Mouse (Mus musculus) neural tube, embryonic 11.5 days (tissue): ENCODE measurements at regions not wholly inside any gene's neighbourhood (a gene's known extent, or its start where the extent isn't known, plus 50 kb on each side); places are given as distances from the start of the nearest gene placed in this dataset.

ENCODE experiments used
- ATAC-seq: fragments of 200-750 bp; cut with Nextera tagmentation; 2 replicates; pipeline ENCODE4 v1.8.0; 2017; ENCODE audit warnings: moderate number of reproducible peaks, mild to moderate bottlenecking, moderate TSS enrichment, moderate library complexity; ENCODE audit not compliant: insufficient read depth, low FRiP score, low TSS enrichment
- DNase-seq: peaks from one replicate; pipeline ENCODE4 v3.0.0-alpha.2; 2015; ENCODE audit warnings: low spot score
- H3K27ac ChIP-seq: fragments of 300-500 bp; sonication (generic); 2 replicates; pipeline ENCODE4 v1.5.1; 2014; ENCODE audit warnings: low read depth, mild to moderate bottlenecking, low read length
- H3K27me3 ChIP-seq: fragments of 300-500 bp; sonication (generic); 2 replicates; pipeline ENCODE4 v1.6.1; 2014; ENCODE audit warnings: mild to moderate bottlenecking, low read length, mixed read lengths; ENCODE audit not compliant: control insufficient read depth, insufficient read depth
- H3K36me3 ChIP-seq: fragments of 300-500 bp; sonication (generic); 2 replicates; pipeline ENCODE4 v1.6.1; 2014; ENCODE audit warnings: mild to moderate bottlenecking, low read length, moderate library complexity, mixed read lengths; ENCODE audit not compliant: control insufficient read depth, insufficient read depth
- H3K4me1 ChIP-seq: fragments of 300-500 bp; sonication (generic); 2 replicates; pipeline ENCODE4 v1.6.1; 2014; ENCODE audit warnings: low read length, mixed read lengths; ENCODE audit not compliant: control insufficient read depth, insufficient read depth
- H3K4me2 ChIP-seq: fragments of 300-500 bp; sonication (generic); 2 replicates; pipeline ENCODE4 v1.6.1; 2014; ENCODE audit warnings: low read depth, mild to moderate bottlenecking, moderate library complexity
- H3K4me3 ChIP-seq: fragments of 300-500 bp; sonication (generic); 2 replicates; pipeline ENCODE4 v1.5.1; 2014; ENCODE audit warnings: low read depth, low read length
- H3K9ac ChIP-seq: fragments of 300-500 bp; sonication (generic); 2 replicates; pipeline ENCODE4 v1.6.1; 2014; ENCODE audit warnings: mild to moderate bottlenecking, low read length
- H3K9me3 ChIP-seq: fragments of 300-500 bp; sonication (generic); 2 replicates; pipeline ENCODE4 v1.6.1; 2016; ENCODE audit warnings: low read length; ENCODE audit not compliant: control insufficient read depth
- WGBS: fragments of 180-500 bp; shearing (Covaris S2); extraction: QIAGEN DNeasy Blood & Tissue Kit; methylation state at CpG from one replicate; pipeline ENCODE4 v1.1.7; 2014; 5-methylcytosine and 5-hydroxymethylcytosine counted together

DNA sequence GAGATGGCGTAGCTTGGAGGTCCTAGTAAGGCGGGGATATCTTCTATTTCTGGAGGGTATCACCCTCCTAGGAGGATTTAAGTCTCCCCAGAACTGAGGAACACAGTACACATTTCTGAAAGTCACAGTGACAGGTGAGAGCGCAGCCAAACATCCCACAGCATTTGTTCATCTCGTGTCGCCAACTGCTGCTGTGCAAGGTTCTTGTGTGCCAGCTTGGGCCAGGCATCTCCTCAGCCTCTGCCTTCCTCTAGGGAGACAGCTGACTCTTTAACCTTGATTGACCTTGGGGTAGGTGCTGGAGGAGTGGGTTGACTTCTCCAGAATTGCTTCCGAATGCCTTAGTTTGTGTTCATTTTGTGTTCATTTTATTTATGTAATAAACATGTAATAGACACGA is 291.2 kb downstream of the Sec16b start:
- Histone ChIP-seq H3K27me3 (no peaks in the 10 kb centered on the region), H3K4me3 (no peak overlapping the region), H3K4me2 (no peak overlapping the region), H3K9me3 (no peaks in the 10 kb centered on the region), H3K27ac (no peak overlapping the region), H3K4me1 (no peaks in the 10 kb centered on the region), H3K36me3 (no peaks in the 10 kb centered on the region), H3K9ac (no peak overlapping the region)
- 93% methylated on average over 7 of the region's 7 CpGs for WGBS
- no peak for DNase-seq
- ATAC-seq = no peak

DNA sequence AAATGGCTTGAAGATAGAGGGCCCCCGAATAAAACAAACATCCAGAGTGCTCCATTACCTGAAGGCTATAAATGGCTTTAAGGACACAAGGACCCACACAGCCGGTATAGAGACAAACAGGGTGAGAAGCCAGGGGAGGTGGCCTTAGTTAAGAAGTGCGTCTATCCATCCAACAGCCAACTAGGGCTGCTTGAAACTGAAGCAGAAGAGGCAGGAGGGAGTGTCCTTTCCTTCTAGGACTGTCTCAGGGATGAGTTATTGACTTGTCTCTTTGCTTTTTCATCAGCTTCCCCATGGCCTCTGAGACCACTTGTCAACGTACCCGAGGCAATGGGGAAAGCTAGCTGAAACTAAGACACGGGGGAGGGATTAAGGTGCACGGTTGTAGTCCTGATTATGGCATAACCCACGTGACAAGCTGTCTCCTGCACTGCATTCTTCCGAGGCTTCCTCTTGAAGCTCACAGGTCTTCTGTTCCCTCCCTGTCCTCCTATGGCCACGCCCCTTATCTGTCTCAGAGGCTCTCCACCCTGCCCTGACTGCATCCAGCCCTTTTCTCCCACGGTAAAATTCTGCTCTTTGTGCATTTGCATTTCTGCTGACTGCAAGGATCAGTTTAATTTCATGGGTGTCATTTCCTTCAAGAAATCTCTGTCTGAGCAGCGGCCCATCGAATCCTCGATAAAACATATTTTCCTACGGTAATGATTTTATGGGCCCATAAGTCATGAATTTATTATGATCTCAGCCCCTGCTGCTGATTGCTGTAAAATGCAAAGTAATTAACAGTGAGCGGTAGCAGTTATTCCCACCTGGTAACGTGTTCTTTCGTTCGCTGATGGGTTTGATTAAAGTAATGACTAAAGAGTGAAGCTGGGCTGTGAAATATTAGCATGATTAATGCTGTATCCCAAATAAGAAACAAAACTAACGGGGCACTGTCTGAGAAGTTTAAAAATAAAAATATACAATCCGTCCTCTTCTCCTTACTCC is 292.3 kb downstream of the Sec16b start:
- Histone ChIP-seq H3K36me3 (no peaks in the 10 kb centered on the region), H3K9ac (no peak overlapping the region), H3K4me1 (no peaks in the 10 kb centered on the region), H3K27me3 (no peaks in the 10 kb centered on the region), H3K9me3 (no peaks in the 10 kb centered on the region), H3K27ac (no peak overlapping the region), H3K4me3 (no peak overlapping the region), H3K4me2 (no peak overlapping the region)
- 68% methylated on average over 21 of the region's 21 CpGs for WGBS
- no peak for ATAC-seq
- DNase-seq = no peak

DNA sequence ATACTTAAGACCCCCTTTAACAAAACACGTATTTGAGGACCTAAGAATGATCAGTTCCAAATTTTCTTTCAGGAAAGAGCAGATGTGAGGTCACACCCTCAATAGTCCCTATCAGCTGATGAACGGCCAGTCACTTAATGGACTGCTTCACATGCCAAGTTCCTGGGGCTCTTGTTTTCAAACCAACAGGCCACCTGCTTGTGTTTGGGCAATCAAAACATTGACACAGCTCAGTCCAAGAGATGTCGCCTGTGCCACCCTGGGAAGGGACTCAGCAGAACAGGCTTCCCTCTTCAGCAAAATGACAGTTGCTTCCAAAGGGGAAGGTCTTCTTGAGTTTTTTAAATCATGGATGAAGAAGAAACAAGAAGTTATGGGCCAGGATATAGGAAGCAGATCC is 294.6 kb downstream of the Sec16b start:
- Histone ChIP-seq H3K4me2 (no peak overlapping the region), H3K4me1 (no peaks in the 10 kb centered on the region), H3K27ac (no peak overlapping the region), H3K9me3 (no peaks in the 10 kb centered on the region), H3K27me3 (no peaks in the 10 kb centered on the region), H3K36me3 (no peaks in the 10 kb centered on the region), H3K9ac (no peak overlapping the region), H3K4me3 (no peak overlapping the region)
- 61% methylated on average over 3 of the region's 3 CpGs for WGBS
- no peak for DNase-seq
- ATAC-seq = no peak

DNA sequence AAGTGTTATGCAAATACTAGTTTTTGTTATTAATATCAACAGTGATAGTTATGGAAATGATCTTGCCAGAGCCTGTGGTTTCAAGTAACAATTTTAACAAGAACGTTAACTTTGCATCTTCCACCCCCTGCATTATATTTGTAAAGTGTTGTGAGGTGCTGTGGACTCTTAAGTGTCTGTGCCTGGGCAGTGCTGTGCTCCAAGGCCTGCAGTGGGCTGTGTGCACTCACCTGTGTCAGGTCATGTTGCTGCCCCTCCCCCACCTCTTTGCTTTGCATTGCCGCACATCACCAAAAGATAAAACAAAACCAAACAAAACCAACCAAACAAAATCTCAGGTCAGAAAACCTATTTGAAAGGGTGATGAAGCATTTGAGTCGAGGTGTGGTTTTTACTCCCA is 297.7 kb downstream of the Sec16b start:
- WGBS = 88% methylated on average over 3 of the region's 3 CpGs
- H3K4me3 ChIP-seq = no peak overlapping the region

DNA sequence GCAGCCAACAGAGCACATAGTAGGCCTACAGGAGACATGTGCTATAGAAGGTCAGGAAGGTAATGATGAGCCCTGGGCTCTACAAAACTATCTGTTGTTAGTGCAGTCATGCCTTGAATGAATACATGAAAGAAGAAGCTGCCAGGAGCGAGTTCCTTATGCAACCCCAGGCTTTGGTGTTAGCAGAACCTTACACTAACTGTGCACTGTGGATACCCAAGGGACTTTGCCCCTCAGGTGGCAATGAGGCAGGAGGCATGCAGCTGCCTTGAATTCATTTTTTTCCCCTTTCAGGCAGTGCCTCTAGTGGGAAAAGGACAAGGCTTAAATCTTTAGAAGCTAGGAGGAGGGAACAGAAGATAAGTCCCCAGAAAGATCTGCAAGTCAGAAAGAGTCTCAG is 299.8 kb downstream of the Sec16b start:
- Histone ChIP-seq H3K4me1 (no peaks in the 10 kb centered on the region), H3K4me3 (no peak overlapping the region), H3K27me3 (no peaks in the 10 kb centered on the region), H3K4me2 (no peak overlapping the region), H3K9me3 (no peaks in the 10 kb centered on the region), H3K27ac (no peak overlapping the region), H3K9ac (no peak overlapping the region), H3K36me3 (no peaks in the 10 kb centered on the region)
- 83% methylated on average over 1 of the region's 1 CpGs for WGBS
- DNase-seq (no peak), ATAC-seq (no peak)

More for the DNA sequence above, 297.7 kb downstream of the Sec16b start:
- Histone ChIP-seq H3K27ac (no peak overlapping the region), H3K9me3 (no peaks in the 10 kb centered on the region), H3K27me3 (no peaks in the 10 kb centered on the region), H3K36me3 (no peaks in the 10 kb centered on the region), H3K4me1 (no peaks in the 10 kb centered on the region), H3K9ac (no peak overlapping the region), H3K4me2 (no peak overlapping the region)
- no peak for DNase-seq
- no peak for ATAC-seq

DNA sequence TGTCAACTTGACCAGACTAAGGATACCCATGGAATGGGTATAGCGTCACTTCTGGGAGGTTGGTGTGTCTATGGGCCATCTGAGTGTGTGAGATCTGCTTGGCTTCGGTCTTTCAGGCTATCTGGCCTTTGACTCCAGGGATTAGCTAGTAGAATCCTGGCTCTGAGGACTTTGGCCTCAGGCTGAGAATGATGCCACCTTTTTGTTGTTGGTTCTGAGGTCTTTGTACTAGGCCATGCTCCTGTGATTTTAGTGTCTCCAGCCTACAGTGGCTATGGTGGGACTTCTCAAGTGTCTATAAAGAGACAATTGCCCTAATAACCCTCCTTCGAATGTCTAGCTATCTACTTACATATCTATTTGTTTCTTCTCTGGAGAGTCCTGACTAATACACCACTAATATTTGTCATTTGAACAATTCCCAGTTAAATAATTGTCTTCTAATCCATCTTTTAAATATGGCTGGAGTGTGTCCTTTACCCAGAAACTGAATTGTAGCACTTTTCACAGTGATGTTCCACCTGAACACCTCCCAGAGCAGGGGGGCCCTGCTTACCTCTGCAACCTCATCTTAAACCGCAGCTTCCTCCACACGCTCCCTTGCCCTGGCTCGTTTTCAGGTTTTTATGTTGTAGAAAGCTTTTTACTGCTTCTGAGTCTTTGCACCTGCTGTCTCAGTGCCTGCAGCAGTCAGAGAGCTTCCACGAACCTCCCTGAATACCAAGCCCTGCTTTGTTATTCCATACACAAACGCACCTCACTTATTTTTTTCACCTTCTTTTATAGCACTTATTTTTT is 303.3 kb downstream of the Sec16b start:
- no peak overlapping the region for H3K4me3 ChIP-seq
- ATAC-seq (no peak), DNase-seq (no peak)
- H3K4me1 ChIP-seq = no peaks in the 10 kb centered on the region
- H3K27me3 ChIP-seq = no peaks in the 10 kb centered on the region
- H3K9ac ChIP-seq = no peak overlapping the region
- WGBS = 78% methylated on average over 8 of the region's 8 CpGs
- H3K4me2 ChIP-seq = no peak overlapping the region
- no peaks in the 10 kb centered on the region for H3K36me3 ChIP-seq
- H3K27ac ChIP-seq = no peak overlapping the region
- H3K9me3 ChIP-seq = no peaks in the 10 kb centered on the region

DNA sequence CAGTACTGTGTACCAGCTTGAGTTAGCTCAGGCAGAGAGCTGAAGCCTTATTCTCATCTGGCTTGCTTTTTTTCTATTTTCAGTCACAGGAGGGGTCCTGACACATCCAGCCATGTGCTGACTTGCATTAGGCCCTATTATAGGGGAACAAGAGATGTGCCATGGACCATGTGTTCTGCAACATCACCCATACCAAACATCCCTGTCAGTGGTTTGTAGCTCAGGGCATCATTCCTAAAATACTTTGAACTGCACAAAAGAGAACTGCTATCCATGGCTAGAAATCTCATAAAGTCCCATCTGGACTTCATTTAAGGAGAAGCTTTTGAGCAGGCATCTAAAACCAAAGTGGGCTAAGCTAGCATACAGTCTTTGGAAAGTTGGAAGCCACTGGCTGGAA is 304.1 kb downstream of the Sec16b start:
- Histone ChIP-seq H3K27ac (no peak overlapping the region), H3K9me3 (no peaks in the 10 kb centered on the region)
- no peak for ATAC-seq

DNA sequence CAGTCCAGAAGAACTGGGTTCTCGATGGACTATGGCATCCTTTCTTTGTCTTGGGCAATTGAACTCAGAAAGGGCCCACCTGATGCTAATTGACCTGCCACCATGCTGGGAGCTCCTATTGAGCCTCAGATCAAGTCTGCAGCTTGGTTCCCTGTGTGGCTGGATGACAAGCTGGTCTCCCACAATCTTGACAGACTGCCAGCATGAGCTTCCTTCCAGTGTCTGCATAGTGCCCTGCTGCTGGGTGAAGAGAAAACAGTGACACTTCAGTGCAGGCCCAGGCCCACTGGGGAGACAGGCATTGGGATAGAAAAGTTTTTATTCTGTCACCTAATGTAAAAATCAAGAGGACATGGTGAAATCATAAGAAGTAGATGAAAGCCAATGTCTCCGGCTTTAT is 321.4 kb downstream of the Sec16b start:
- DNase-seq (no peak), ATAC-seq (no peak)
- no peak overlapping the region for H3K9ac ChIP-seq
- no peak overlapping the region for H3K4me2 ChIP-seq
- no peaks in the 10 kb centered on the region for H3K4me1 ChIP-seq
- no peaks in the 10 kb centered on the region for H3K36me3 ChIP-seq
- H3K9me3 ChIP-seq = no peaks in the 10 kb centered on the region
- no peaks in the 10 kb centered on the region for H3K27me3 ChIP-seq
- no peak overlapping the region for H3K4me3 ChIP-seq
- H3K27ac ChIP-seq = no peak overlapping the region
- WGBS = 65% methylated on average over 2 of the region's 2 CpGs

More for the DNA sequence above, 304.1 kb downstream of the Sec16b start:
- no peak for DNase-seq
- no peak overlapping the region for H3K4me3 ChIP-seq
- H3K36me3 ChIP-seq = no peaks in the 10 kb centered on the region
- no peak overlapping the region for H3K4me2 ChIP-seq
- no peaks in the 10 kb centered on the region for H3K27me3 ChIP-seq
- no peaks in the 10 kb centered on the region for H3K4me1 ChIP-seq
- no peak overlapping the region for H3K9ac ChIP-seq
